Mouse (Mus musculus) ES-E14 (cell line): ENCODE data around the gene Atp1a4. TPM values are rescaled to one million over a fixed set of nuclear protein-coding genes. Genes with fewer than 3 reads are reported as not detected.

ENCODE experiments used
- DNase-seq: peaks from one replicate; pipeline ENCODE4 v3.0.0-alpha.2; 2013; ENCODE audit warnings: low read depth, low spot score
- H3K27ac ChIP-seq: 2 replicates; pipeline ENCODE4 v1.5.1; 2012; ENCODE audit warnings: low read depth, mild to moderate bottlenecking, low read length, moderate library complexity, mixed read lengths; ENCODE audit not compliant: poor library complexity, insufficient read depth, severe bottlenecking
- H3K36me3 ChIP-seq: 2 replicates; pipeline ENCODE4 v1.6.1; 2012; ENCODE audit warnings: mild to moderate bottlenecking, low read length, moderate library complexity, mixed read lengths; ENCODE audit not compliant: control insufficient read depth, poor library complexity, insufficient read depth, severe bottlenecking
- H3K4me1 ChIP-seq, 2 experiments: fragments of 150-350 bp in 1 of 2; sonication (generic) in 1 of 2; 2 replicates each; pipeline ENCODE4 v1.6.1; 2012; ENCODE audit warnings: low read length in 2 of 2, mild to moderate bottlenecking in 1 of 2, mixed read lengths in 1 of 2; ENCODE audit not compliant: control insufficient read depth in 2 of 2, insufficient read depth in 2 of 2, poor library complexity in 1 of 2
- H3K4me3 ChIP-seq, 2 experiments: fragments of 150-350 bp in 1 of 2; sonication (generic) in 1 of 2; 2 replicates each; pipeline ENCODE4 v1.5.1; 2012; ENCODE audit warnings: low read length in 2 of 2, low read depth in 1 of 2, mild to moderate bottlenecking in 1 of 2, mixed read lengths in 1 of 2; ENCODE audit not compliant: insufficient read depth in 1 of 2, poor library complexity in 1 of 2, severe bottlenecking in 1 of 2
- H3K9ac ChIP-seq: 2 replicates; pipeline ENCODE4 v1.6.1; 2012; ENCODE audit warnings: low read depth, mild to moderate bottlenecking, low read length, mixed read lengths; ENCODE audit not compliant: poor library complexity, insufficient read depth, severe bottlenecking
- H3K9me3 ChIP-seq: fragments of 150-350 bp; sonication (generic); 2 replicates; pipeline ENCODE4 v1.6.1; 2012; ENCODE audit warnings: low read depth, mild to moderate bottlenecking, low read length; ENCODE audit not compliant: control insufficient read depth, insufficient read depth
- CHD2 ChIP-seq: IDR thresholded peaks from 2 replicates; pipeline ENCODE4 v1.6.1; 2014; ENCODE audit warnings: mild to moderate bottlenecking, low read depth, low read length, inconsistent platforms
- HCFC1 ChIP-seq: IDR thresholded peaks from 2 replicates; pipeline ENCODE4 v1.6.1; 2012; ENCODE audit warnings: low read length, inconsistent platforms, borderline replicate concordance; ENCODE audit not compliant: insufficient read depth
- MAFK ChIP-seq: IDR thresholded peaks from 2 replicates; pipeline ENCODE4 v1.6.1; 2014; ENCODE audit warnings: mild to moderate bottlenecking, low read depth, low read length, inconsistent platforms; ENCODE audit not compliant: insufficient read depth
- ZC3H11A ChIP-seq: IDR thresholded peaks from 2 replicates; pipeline ENCODE4 v1.6.1; 2012; ENCODE audit warnings: low read depth, mild to moderate bottlenecking, inconsistent platforms, low read length, borderline replicate concordance
- ZNF384 ChIP-seq: IDR thresholded peaks from 2 replicates; pipeline ENCODE4 v1.6.1; 2012; ENCODE audit warnings: low read depth, low read length, inconsistent platforms
- in situ Hi-C, 2 experiments: fragments of 600-800 bp; cut with MboI; formaldehyde crosslinking; loops; one replicate each; pipeline ENCODE4 v1.15.1; 2025; ENCODE audit warnings: low sequenced_read_pairs in 2 of 2, inconsistent platforms in 1 of 2; ENCODE audit not compliant: unreplicated experiment in 2 of 2
- total RNA-seq: library from RNA; depleted of rRNA; stranded (reverse); fragments of 300-350 nt; gene quantifications from 2 replicates; pipeline ENCODE4 v1.2.3, GENCODE M21; 2012

Gene Atp1a4
- total RNA-seq, 1 experiment = 2.2 TPM

GRCm38 (mm10) chr1:172279768-172280509 is 21.7 kb upstream of the Atp1a4 start:
- Histone ChIP-seq H3K9ac (no peak overlapping the region), H3K4me3 (no peak overlapping the region), H3K9me3 (no peaks in the 10 kb centered on the region), H3K27ac (no peak overlapping the region), H3K4me1 (peaks cover 0 to 4% of the 10 kb centered on the region in 2 experiments; a peak in 1 of 4 replicates), H3K36me3 (no peaks in the 10 kb centered on the region)
- TF ChIP-seq CHD2 (no peak), MAFK (no peak), ZNF384 (no peak), ZC3H11A (no peak), HCFC1 (no peak)
- in situ Hi-C loops = no loop called here
- DNase-seq = no peak

- Histone ChIP-seq H3K27ac (no peak overlapping the region), H3K9me3 (no peaks in the 10 kb centered on the region), H3K9ac (no peak overlapping the region), H3K36me3 (no peaks in the 10 kb centered on the region), H3K4me1 (peaks cover 0 to 8% of the 10 kb centered on the region in 2 experiments; a peak in 1 of 4 replicates), H3K4me3 (no peak overlapping the region)
- in situ Hi-C loops = no loop called here
- TF ChIP-seq ZNF384 = no peak
- TF ChIP-seq MAFK = no peak
- TF ChIP-seq HCFC1 = no peak
- TF ChIP-seq ZC3H11A = no peak
- no peak for TF ChIP-seq CHD2
- no peak for DNase-seq
These were observed 20.1 kb upstream of the Atp1a4 start for GRCm38 (mm10) chr1:172278328-172278727.

- no peak overlapping the region for H3K4me3 ChIP-seq
- H3K4me1 ChIP-seq = peaks cover 0 to 8% of the 10 kb centered on the region in 2 experiments; a peak in 1 of 4 replicates
- no peak overlapping the region for H3K27ac ChIP-seq
- no peaks in the 10 kb centered on the region for H3K36me3 ChIP-seq
- H3K9ac ChIP-seq = no peak overlapping the region
- no peak for TF ChIP-seq MAFK
- no peak for TF ChIP-seq ZC3H11A
- no peak for TF ChIP-seq CHD2
- no peak for TF ChIP-seq ZNF384
- no peak for TF ChIP-seq HCFC1
- H3K9me3 ChIP-seq = no peaks in the 10 kb centered on the region
- DNase-seq = no peak
- in situ Hi-C loops = no loop called here
These were observed 19.0 kb upstream of the Atp1a4 start for GRCm38 (mm10) chr1:172277172-172277571.

GRCm38 (mm10) chr1:172274547-172274946 is 16.3 kb upstream of the Atp1a4 start:
- H3K4me3 ChIP-seq = no peak overlapping the region
- H3K4me1 ChIP-seq = peaks cover 0 to 4% of the 10 kb centered on the region in 2 experiments; a peak in 1 of 4 replicates
- DNase-seq = peak; percentile 7
- TF ChIP-seq ZNF384 (no peak), ZC3H11A (no peak), CHD2 (no peak), MAFK (no peak), HCFC1 (no peak)
- in situ Hi-C loops = no loop called here
- H3K27ac ChIP-seq = no peak overlapping the region
- H3K9ac ChIP-seq = no peak overlapping the region
- no peaks in the 10 kb centered on the region for H3K36me3 ChIP-seq
- H3K9me3 ChIP-seq = no peaks in the 10 kb centered on the region
